Comparison of ENCODE assay signal across 8 mouse cellular contexts in genomic region chr2:117017921-117018651, GRCm38 (mm10).
DNase-seq lines count a peak whose midpoint lies in the region; ATAC-seq lines count a peak whose summit lies in the region.

No protein-coding gene starts in this region.

- H3K4me2 ChIP-seq in embryonic facial prominence, embryonic 14.5 days (ENCODE audit: low read depth, low read length), result peak overlapping the region; percentile 13
- H3K4me2 ChIP-seq in heart, embryonic 15.5 days, result no peak overlapping the region; the same call in 1 of the 2 replicates

- H3K27ac ChIP-seq in embryonic facial prominence, embryonic 14.5 days (replicated peaks; ENCODE audit: low read depth, low read length), result peak overlapping the region; percentile 79
- H3K27ac ChIP-seq in heart, embryonic 15.5 days, result peak overlapping the region; percentile 63
- H3K27ac ChIP-seq in midbrain, embryonic 10.5 days (replicated peaks), result peak overlapping the region; percentile 67

- H3K4me3 ChIP-seq in embryonic facial prominence, embryonic 14.5 days (ENCODE audit: low read depth, low read length), result no peak overlapping the region
- H3K4me3 ChIP-seq in heart, embryonic 15.5 days, result no peak overlapping the region
- no peak overlapping the region for H3K4me3 ChIP-seq in midbrain, embryonic 10.5 days

- peak; percentile 51 for DNase-seq in urinary bladder, postnatal 14 days (ENCODE audit: low spot score)
- no peak for DNase-seq in urinary bladder, adult 2 months (ENCODE audit: low spot score)
- peak; percentile 84 for DNase-seq in embryonic facial prominence, embryonic 14.5 days (ENCODE audit: low spot score)
- DNase-seq in layer of hippocampus, postnatal 14 days (ENCODE audit: low spot score in 2 of 2), result peak; percentile 32 to 35
- DNase-seq in midbrain, embryonic 10.5 days (ENCODE audit: low spot score), result peak; percentile 46
- no peak for DNase-seq in thymus, postnatal 4 days

- peak; percentile 83 for ATAC-seq in embryonic facial prominence, embryonic 14.5 days (ENCODE audit: low read depth)
- ATAC-seq in heart, embryonic 15.5 days (replicated peaks; ENCODE audit: insufficient number of reproducible peaks, insufficient read depth, low FRiP score, low read depth), result 0 out of 2 replicates have a peak, but pooled peaks have one; percentile 35
- ATAC-seq in megakaryocyte progenitor cell, adult 5-6 weeks (replicated peaks; ENCODE audit: poor library complexity), result no peak

- no peaks in the 10 kb centered on the region for H3K9me3 ChIP-seq in embryonic facial prominence, embryonic 14.5 days (ENCODE audit: control insufficient read depth, low read length)
- no peaks in the 10 kb centered on the region for H3K9me3 ChIP-seq in heart, embryonic 15.5 days (replicated peaks)
- H3K9me3 ChIP-seq in midbrain, embryonic 10.5 days (replicated peaks), result no peaks in the 10 kb centered on the region

- 36% methylated on average over 12 of the region's 12 CpGs for WGBS in embryonic facial prominence, embryonic 14.5 days
- WGBS in heart, embryonic 15.5 days, result 47% methylated on average over 12 of the region's 12 CpGs
- WGBS in midbrain, embryonic 10.5 days, result 35% methylated on average over 12 of the region's 12 CpGs

- peaks cover 24% of the 10 kb centered on the region for H3K4me1 ChIP-seq in embryonic facial prominence, embryonic 14.5 days (ENCODE audit: control insufficient read depth, insufficient read depth, low read length)
- peaks cover 13% of the 10 kb centered on the region for H3K4me1 ChIP-seq in heart, embryonic 15.5 days (replicated peaks)
- peaks cover 27% of the 10 kb centered on the region for H3K4me1 ChIP-seq in midbrain, embryonic 10.5 days

- no peaks in the 10 kb centered on the region for H3K27me3 ChIP-seq in embryonic facial prominence, embryonic 14.5 days (replicated peaks; ENCODE audit: control insufficient read depth, insufficient read depth, low read length)
- no peaks in the 10 kb centered on the region for H3K27me3 ChIP-seq in heart, embryonic 15.5 days
- H3K27me3 ChIP-seq in midbrain, embryonic 10.5 days (ENCODE audit: low read depth, poor library complexity, severe bottlenecking), result no peaks in the 10 kb centered on the region

- H3K9ac ChIP-seq in embryonic facial prominence, embryonic 14.5 days (ENCODE audit: low read depth, low read length), result no peak overlapping the region
- H3K9ac ChIP-seq in heart, embryonic 15.5 days, result no peak overlapping the region

- no peaks in the 10 kb centered on the region for H3K36me3 ChIP-seq in embryonic facial prominence, embryonic 14.5 days (ENCODE audit: control insufficient read depth, insufficient read depth, low read length)
- H3K36me3 ChIP-seq in heart, embryonic 15.5 days, result no peaks in the 10 kb centered on the region
- no peaks in the 10 kb centered on the region for H3K36me3 ChIP-seq in midbrain, embryonic 10.5 days

Comparison
In these comparisons a context has a peak if more than half of its experiments do, and no peak if none do; other contexts are left out.
1. DNase-seq: peak in urinary bladder, postnatal 14 days (single experiment), embryonic facial prominence, embryonic 14.5 days (single experiment), layer of hippocampus, postnatal 14 days (2 of 2) and midbrain, embryonic 10.5 days (single experiment); none in urinary bladder, adult 2 months (single experiment) and thymus, postnatal 4 days (single experiment).
2. Peak in every context shown above with its lines, with median percentiles within 50 percentile points of each other: H3K27ac ChIP-seq.